Mouse (Mus musculus) MEL (cell line): ENCODE data around the gene Fbxo9. TPM values are rescaled to one million over a fixed set of nuclear protein-coding genes. Genes with fewer than 3 reads are reported as not detected.

Experiments
- DNase-seq: peaks from one replicate; pipeline ENCODE4 v3.0.0; 2011; ENCODE audit warnings: low read depth, low spot score
- H3K27ac ChIP-seq: 2 replicates; pipeline ENCODE4 v1.5.1; 2012; ENCODE audit warnings: low read depth, mild to moderate bottlenecking, control low read depth, low read length, moderate library complexity; ENCODE audit not compliant: control insufficient read depth
- H3K27me3 ChIP-seq, 2 experiments: fragments of 150-350 bp in 1 of 2; sonication (generic) in 1 of 2; 2 replicates each; pipeline ENCODE4 v1.6.1; 2012; ENCODE audit warnings: low read length in 2 of 2, mild to moderate bottlenecking in 2 of 2, improper control_type of control experiment in 1 of 2, moderate library complexity in 1 of 2; ENCODE audit not compliant: insufficient read depth in 2 of 2, control insufficient read depth in 1 of 2
- H3K36me3 ChIP-seq, 2 experiments: 2 replicates each; pipeline ENCODE4 v1.6.1; 2012 to 2014; ENCODE audit warnings: low read length in 2 of 2, improper control_type of control experiment in 1 of 2, inconsistent platforms in 1 of 2, mild to moderate bottlenecking in 1 of 2; ENCODE audit not compliant: insufficient read depth in 2 of 2, control insufficient read depth in 1 of 2
- H3K4me1 ChIP-seq, 2 experiments: fragments of 150-350 bp in 1 of 2; sonication (generic) in 1 of 2; 2 replicates each; pipeline ENCODE4 v1.6.1; 2012; ENCODE audit warnings: low read length in 2 of 2, improper control_type of control experiment in 1 of 2, mild to moderate bottlenecking in 1 of 2; ENCODE audit not compliant: insufficient read depth in 2 of 2, control insufficient read depth in 1 of 2
- H3K4me3 ChIP-seq, 2 experiments: fragments of 150-350 bp in 1 of 2; sonication (generic) in 1 of 2; 2 replicates each; pipeline ENCODE4 v1.5.1; 2012; ENCODE audit warnings: low read depth in 2 of 2, low read length in 2 of 2, mild to moderate bottlenecking in 2 of 2, moderate library complexity in 2 of 2, control low read depth in 1 of 2, improper control_type of control experiment in 1 of 2; ENCODE audit not compliant: control insufficient read depth in 1 of 2, insufficient read depth in 1 of 2
- H3K79me2 ChIP-seq: 2 replicates; pipeline ENCODE4 v1.6.1; 2012; ENCODE audit warnings: mild to moderate bottlenecking, low read length, moderate library complexity; ENCODE audit not compliant: control insufficient read depth, poor library complexity, insufficient read depth
- H3K9ac ChIP-seq: 2 replicates; pipeline ENCODE4 v1.6.1; 2012; ENCODE audit warnings: low read depth, mild to moderate bottlenecking, control low read depth, low read length, moderate library complexity; ENCODE audit not compliant: control insufficient read depth, poor library complexity, severe bottlenecking
- H3K9me3 ChIP-seq: fragments of 150-350 bp; sonication (generic); replicated peaks from 2 replicates; pipeline ENCODE4 v1.6.1; 2012; ENCODE audit warnings: mild to moderate bottlenecking, low read length, improper control_type of control experiment, moderate library complexity; ENCODE audit not compliant: insufficient read depth
- CHD1 ChIP-seq: IDR thresholded peaks from 2 replicates; pipeline ENCODE4 v1.6.1; 2012; ENCODE audit warnings: low read depth, mild to moderate bottlenecking, inconsistent platforms, low read length, improper control_type of control experiment
- CTCF ChIP-seq, 3 experiments: IDR thresholded peaks in 2 of 3; conservative IDR thresholded peaks in 1 of 3; 2 replicates each; pipeline ENCODE4 v1.5.1; 2011 to 2012; ENCODE audit warnings: low read length in 3 of 3, low read depth in 2 of 3, mild to moderate bottlenecking in 2 of 3, improper control_type of control experiment in 1 of 3, inconsistent platforms in 1 of 3, mixed read lengths in 1 of 3, moderate library complexity in 1 of 3; ENCODE audit not compliant: control insufficient read depth in 1 of 3, insufficient read depth in 1 of 3, poor library complexity in 1 of 3, severe bottlenecking in 1 of 3
- ELF1 ChIP-seq: IDR thresholded peaks from 2 replicates; pipeline ENCODE4 v1.6.1; 2014; ENCODE audit warnings: low read depth, mild to moderate bottlenecking, inconsistent platforms, low read length, improper control_type of control experiment, moderate library complexity
- EP300 ChIP-seq, 2 experiments: IDR thresholded peaks; 2 replicates each; pipeline ENCODE4 v1.6.1; 2011; ENCODE audit warnings: improper control_type of control experiment in 2 of 2, low read length in 2 of 2, low read depth in 1 of 2, mild to moderate bottlenecking in 1 of 2
- HCFC1 ChIP-seq: IDR thresholded peaks from 2 replicates; pipeline ENCODE4 v1.6.1; 2012; ENCODE audit warnings: low read depth, mild to moderate bottlenecking, inconsistent platforms, low read length, improper control_type of control experiment, moderate library complexity
- JUND ChIP-seq: IDR thresholded peaks from 2 replicates; pipeline ENCODE4 v1.6.1; 2011; ENCODE audit warnings: low read depth, mild to moderate bottlenecking, improper control_type of control experiment, low read length
- MAFK ChIP-seq: IDR thresholded peaks from 2 replicates; pipeline ENCODE4 v1.6.1; 2011; ENCODE audit warnings: low read depth, mild to moderate bottlenecking, low read length, improper control_type of control experiment, borderline replicate concordance
- MAX ChIP-seq: IDR thresholded peaks from 2 replicates; pipeline ENCODE4 v1.6.1; 2011; ENCODE audit warnings: low read length, improper control_type of control experiment
- MAZ ChIP-seq: IDR thresholded peaks from 2 replicates; pipeline ENCODE4 v1.6.1; 2012; ENCODE audit warnings: low read depth, mild to moderate bottlenecking, inconsistent platforms, low read length, improper control_type of control experiment
- MEF2A ChIP-seq: IDR thresholded peaks from 2 replicates; pipeline ENCODE4 v1.6.1; 2014; ENCODE audit warnings: low read depth, mild to moderate bottlenecking, inconsistent platforms, low read length, improper control_type of control experiment; ENCODE audit not compliant: poor library complexity, insufficient replicate concordance, severe bottlenecking; ENCODE audit errors: extremely low read depth
- MXI1 ChIP-seq: IDR thresholded peaks from 2 replicates; pipeline ENCODE4 v1.6.1; 2011; ENCODE audit warnings: mild to moderate bottlenecking, low read depth, low read length, improper control_type of control experiment
- MYB ChIP-seq: IDR thresholded peaks from 2 replicates; pipeline ENCODE4 v1.6.1; 2011; ENCODE audit warnings: mild to moderate bottlenecking, low read depth, low read length, improper control_type of control experiment
- MYC ChIP-seq: IDR thresholded peaks from 2 replicates; pipeline ENCODE4 v1.6.1; 2011; ENCODE audit warnings: low read depth, mild to moderate bottlenecking, low read length, improper control_type of control experiment, moderate library complexity
- NELFE ChIP-seq: IDR thresholded peaks from 2 replicates; pipeline ENCODE4 v1.6.1; 2011; ENCODE audit warnings: low read depth, low read length, improper control_type of control experiment
- NRF1 ChIP-seq: IDR thresholded peaks from 2 replicates; pipeline ENCODE4 v1.6.1; 2014; ENCODE audit warnings: low read depth, mild to moderate bottlenecking, inconsistent platforms, low read length, improper control_type of control experiment, moderate library complexity; ENCODE audit not compliant: poor library complexity, insufficient read depth, severe bottlenecking
- POLR2A ChIP-seq, 2 experiments: IDR thresholded peaks; 2 replicates each; pipeline ENCODE4 v1.6.1; 2011 to 2012; ENCODE audit warnings: low read length in 2 of 2, mild to moderate bottlenecking in 2 of 2, control low read depth in 1 of 2, improper control_type of control experiment in 1 of 2, low read depth in 1 of 2, moderate library complexity in 1 of 2; ENCODE audit not compliant: control insufficient read depth in 1 of 2, insufficient read depth in 1 of 2, poor library complexity in 1 of 2
- POLR2AphosphoS2 ChIP-seq: IDR thresholded peaks from 2 replicates; pipeline ENCODE4 v1.6.1; 2011; ENCODE audit warnings: low read length, improper control_type of control experiment
- POLR2AphosphoS5 ChIP-seq: IDR thresholded peaks from 2 replicates; pipeline ENCODE4 v1.6.1; 2012; ENCODE audit warnings: low read depth, borderline replicate concordance, mild to moderate bottlenecking, inconsistent platforms, low read length, moderate library complexity, mixed read lengths
- RCOR1 ChIP-seq: IDR thresholded peaks from 2 replicates; pipeline ENCODE4 v1.6.1; 2012; ENCODE audit warnings: low read depth, mild to moderate bottlenecking, inconsistent platforms, low read length, improper control_type of control experiment
- TAL1 ChIP-seq: IDR thresholded peaks from 2 replicates; pipeline ENCODE4 v1.6.1; 2012; ENCODE audit warnings: mild to moderate bottlenecking, inconsistent platforms, low read length, moderate library complexity, mixed read lengths
- TBP ChIP-seq: IDR thresholded peaks from 2 replicates; pipeline ENCODE4 v1.8.0; 2011; ENCODE audit warnings: low read depth, low read length, improper control_type of control experiment
- TCF12 ChIP-seq: IDR thresholded peaks from 2 replicates; pipeline ENCODE4 v1.6.1; 2014; ENCODE audit warnings: low read depth, mild to moderate bottlenecking, inconsistent platforms, low read length, improper control_type of control experiment, moderate library complexity
- UBTF ChIP-seq: IDR thresholded peaks from 2 replicates; pipeline ENCODE4 v1.6.1; 2012; ENCODE audit warnings: low read depth, mild to moderate bottlenecking, inconsistent platforms, low read length, improper control_type of control experiment, moderate library complexity, borderline replicate concordance; ENCODE audit not compliant: insufficient read depth
- USF1 ChIP-seq: IDR thresholded peaks from 2 replicates; pipeline ENCODE4 v1.6.1; 2014; ENCODE audit warnings: low read depth, mild to moderate bottlenecking, inconsistent platforms, low read length, improper control_type of control experiment, moderate library complexity
- ZKSCAN1 ChIP-seq: IDR thresholded peaks from 2 replicates; pipeline ENCODE4 v1.6.1; 2012; ENCODE audit warnings: low read depth, mild to moderate bottlenecking, inconsistent platforms, low read length, improper control_type of control experiment, moderate library complexity
- ZMIZ1 ChIP-seq: IDR thresholded peaks from 2 replicates; pipeline ENCODE4 v1.6.1; 2012; ENCODE audit warnings: low read depth, mild to moderate bottlenecking, inconsistent platforms, low read length, improper control_type of control experiment, moderate library complexity
- ZNF384 ChIP-seq: IDR thresholded peaks from 2 replicates; pipeline ENCODE4 v1.6.1; 2012; ENCODE audit warnings: low read depth, mild to moderate bottlenecking, inconsistent platforms, low read length, improper control_type of control experiment
- polyA plus RNA-seq, 2 experiments: library from polyadenylated mRNA; stranded (reverse) in 1 of 2; unstranded in 1 of 2; fragments of >175 nt in 1 of 2; fragments of >200 nt in 1 of 2; gene quantifications; 2 replicates each; pipeline versions ENCODE4 v1.2.1 to v1.2.4; 2012; ENCODE audit warnings: low replicate concordance in 2 of 2, low read depth in 1 of 2; ENCODE audit not compliant: insufficient read length in 2 of 2, insufficient read depth in 1 of 2, missing spikeins in 1 of 2
- total RNA-seq: library from RNA; depleted of rRNA; stranded (reverse); fragments of 300-350 nt; gene quantifications from 2 replicates; pipeline ENCODE4 v1.2.3, GENCODE M21; 2012

Gene Fbxo9
- total and polyA plus RNA-seq, 3 experiments = 47.0 to 402 (median 56.0) TPM

DNA sequence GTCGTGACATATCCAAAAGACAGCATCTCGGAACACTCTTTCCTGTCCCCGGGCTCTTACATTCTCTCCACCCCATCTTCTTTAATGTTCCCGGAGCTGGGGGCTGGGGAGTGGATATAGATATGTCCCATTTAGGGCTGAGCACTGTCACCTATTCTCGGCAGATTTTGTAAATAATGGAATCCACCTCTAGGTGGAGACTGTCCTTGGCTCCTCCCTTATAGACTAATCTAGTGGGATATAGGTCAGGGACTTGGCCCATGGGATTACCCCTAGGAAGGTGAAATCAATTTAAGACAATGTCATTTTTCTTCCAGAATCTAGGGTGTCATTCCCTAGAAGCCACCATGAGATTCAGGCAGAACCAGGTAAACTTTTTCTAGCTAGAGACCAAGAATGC lies 791 bp upstream of the Fbxo9 start:
- Histone ChIP-seq H3K9me3 (no peaks in the 10 kb centered on the region), H3K79me2 (peaks cover 27% of the 10 kb centered on the region), H3K4me3 (peak overlapping the region; percentile 69 to 86), H3K36me3 (peaks cover 0 to 47% of the 10 kb centered on the region in 2 experiments; a peak in 2 of 4 replicates), H3K27ac (peak overlapping the region; percentile 72; the same call in 1 of the 2 replicates)
- TF ChIP-seq CTCF (IDR thresholded peaks at IDR 0.05 in 2 of 3, conservative IDR thresholded peaks at IDR 0.05 in 1 of 3; ENCODE audit: control insufficient read depth in 1 of 3, insufficient read depth in 1 of 3, low read depth in 2 of 3, low read length in 3 of 3, poor library complexity in 1 of 3, severe bottlenecking in 1 of 3) = peak in 2 of 3 experiments; percentile 35 to 46; a peak in 4 of 6 replicates
- TF ChIP-seq TAL1 = no peak
- TF ChIP-seq, all 39 proteins: peak for 1
- peaks cover 10 to 40% of the 10 kb centered on the region in 2 experiments for H3K4me1 ChIP-seq
- H3K9ac ChIP-seq = peak overlapping the region; percentile 70
- peak; percentile 71 for DNase-seq
- H3K27me3 ChIP-seq = no peaks in the 10 kb centered on the region

DNA sequence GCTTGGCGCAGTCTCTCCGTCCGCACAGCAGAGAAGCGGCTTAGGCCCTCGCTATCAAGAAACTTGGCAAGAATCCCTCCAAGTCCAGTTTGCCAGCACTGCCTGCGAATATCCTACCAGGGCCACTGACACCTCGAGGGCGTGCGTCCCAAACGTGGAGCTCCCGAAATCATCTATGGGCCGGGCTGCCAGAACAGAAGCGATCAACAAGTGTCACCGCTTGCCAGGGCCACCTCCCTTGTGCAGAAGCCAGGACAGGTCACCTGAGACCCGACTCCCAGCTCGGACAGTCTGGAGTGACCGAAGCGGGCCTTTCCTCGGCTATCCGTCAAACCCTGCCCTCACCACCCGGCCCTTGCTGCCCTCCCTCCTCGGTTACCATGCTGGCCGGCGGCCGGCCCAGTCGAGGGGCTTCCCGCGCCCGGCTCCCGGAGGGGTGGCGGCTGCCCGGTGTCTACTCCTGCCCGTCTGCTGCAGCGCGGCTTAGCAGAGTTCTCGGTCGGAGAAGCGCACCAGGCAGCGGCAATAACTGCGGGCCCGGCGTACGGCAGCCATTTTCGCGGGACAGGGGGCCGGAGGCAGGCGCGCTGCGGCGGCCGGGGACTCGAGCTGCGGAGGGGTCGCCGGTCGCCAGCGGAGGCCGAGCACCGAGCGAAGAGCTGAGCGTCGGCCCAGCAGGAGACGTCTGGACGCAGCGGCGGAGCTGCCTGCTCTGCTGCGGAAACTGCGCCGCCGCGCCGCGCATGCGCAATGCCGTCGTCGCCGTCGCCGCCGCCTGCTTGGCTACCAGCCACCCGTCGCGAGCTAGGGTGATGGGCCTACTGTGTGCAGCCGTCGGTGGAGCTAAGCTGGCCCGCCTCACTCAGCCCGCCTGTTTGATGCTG lies 711 bp downstream of the Fbxo9 start:
- Histone ChIP-seq H3K9ac (peak overlapping the region; percentile 98), H3K27me3 (no peaks in the 10 kb centered on the region), H3K27ac (peak overlapping the region; percentile 99), H3K4me1 (peaks cover 12 to 42% of the 10 kb centered on the region in 2 experiments), H3K4me3 (peak overlapping the region; percentile 70 to 86), H3K9me3 (no peaks in the 10 kb centered on the region), H3K79me2 (peaks cover 27% of the 10 kb centered on the region), H3K36me3 (peaks cover 0 to 48% of the 10 kb centered on the region in 2 experiments; a peak in 3 of 4 replicates)
- DNase-seq = peak; percentile 90
- 0 out of 2 replicates have a peak, but pooled peaks have one; percentile 18 for TF ChIP-seq CHD1
- peak; percentile 40; the same call in 1 of the 2 replicates for TF ChIP-seq MAX
- 0 out of 2 replicates have a peak, but pooled peaks have one; percentile 29 for TF ChIP-seq MYB
- TF ChIP-seq RCOR1 = 0 out of 2 replicates have a peak, but pooled peaks have one; percentile 27
- peak; percentile 28; the same call in 1 of the 2 replicates for TF ChIP-seq TBP
- TF ChIP-seq NRF1 = peak; percentile 91
- TF ChIP-seq TCF12 = peak; percentile 75
- peak; percentile 91 for TF ChIP-seq NELFE
- no peak for TF ChIP-seq CTCF (IDR thresholded peaks at IDR 0.05 in 2 of 3, conservative IDR thresholded peaks at IDR 0.05 in 1 of 3; ENCODE audit: control insufficient read depth in 1 of 3, insufficient read depth in 1 of 3, low read depth in 2 of 3, low read length in 3 of 3, poor library complexity in 1 of 3, severe bottlenecking in 1 of 3)
- TF ChIP-seq POLR2A (IDR thresholded peaks at IDR 0.05; ENCODE audit: control insufficient read depth in 1 of 2, insufficient read depth in 1 of 2, low read depth in 1 of 2, low read length in 2 of 2, poor library complexity in 1 of 2) = peak; percentile 80 to 88; a peak in 3 of 4 replicates
- TF ChIP-seq MAZ = 0 out of 2 replicates have a peak, but pooled peaks have one; percentile 26
- 0 out of 2 replicates have a peak, but pooled peaks have one; percentile 26 for TF ChIP-seq ELF1
- TF ChIP-seq POLR2AphosphoS5 = no peak; the same call in none of the 2 replicates
- peak; percentile 80 for TF ChIP-seq POLR2AphosphoS2
- TF ChIP-seq MEF2A = no peak
- peak; percentile 80 for TF ChIP-seq MYC
- TF ChIP-seq HCFC1 = peak; percentile 30; the same call in 1 of the 2 replicates
- TF ChIP-seq EP300 (IDR thresholded peaks at IDR 0.05; ENCODE audit: low read depth in 1 of 2, low read length in 2 of 2) = 0 out of 4 replicates have a peak, but pooled peaks of 1 of the 2 experiments have one; percentile 6
- TF ChIP-seq MXI1 = peak; percentile 87
- TF ChIP-seq ZKSCAN1 = peak; percentile 100
- TF ChIP-seq USF1 = no peak
- TF ChIP-seq UBTF = 0 out of 2 replicates have a peak, but pooled peaks have one; percentile 82
- no peak for TF ChIP-seq ZNF384
- no peak for TF ChIP-seq MAFK
- TF ChIP-seq JUND = no peak
- peak; percentile 89 for TF ChIP-seq ZMIZ1
